Mouse (Mus musculus) left cerebral cortex, postnatal 25 days (tissue): ENCODE results near the gene Rad54l. TPM values are rescaled to one million over a fixed set of nuclear protein-coding genes. Genes with fewer than 3 reads are reported as not detected.

Experiments used
- DNase-seq, 2 experiments: peaks; one replicate each; pipeline ENCODE4 v3.0.0; 2022; ENCODE audit warnings: low spot score in 2 of 2, mixed read lengths in 1 of 2
- intact Hi-C: fragments of 180-260 bp; cut with DNase I; formaldehyde crosslinking; loops from one replicate; pipeline ENCODE4 v1.15.1; 2025
- total RNA-seq, 2 experiments: library from RNA; stranded (reverse); gene quantifications; 2 replicates each; pipeline ENCODE4 v1.2.3; 2021

Gene Rad54l
- total RNA-seq, 2 experiments from 2014 or later: 0.32 to 0.64 TPM

- DNase-seq: peak in 1 of 2 experiments; percentile 34
- intact Hi-C loops: no loop called here
These were observed 46.9 kb downstream of the Rad54l start for GRCm38 (mm10) chr4:116076369-116077231.

GRCm38 (mm10) chr4:116075631-116076368 lies 47.7 kb downstream of the Rad54l start:
- peak; percentile 51 to 57 for DNase-seq
- intact Hi-C loops: no loop called here

- intact Hi-C loops: no loop called here
- peak; percentile 98 for DNase-seq
These were observed 48.4 kb downstream of the Rad54l start, which contains the start of the genes Uqcrh and Lrrc41 for GRCm38 (mm10) chr4:116074861-116075620. Gene Uqcrh, minus strand, starts transcription at chr4:116075071. Gene Lrrc41, plus strand, starts transcription at chr4:116075269.

- intact Hi-C loops: no loop called here
These were observed 49.3 kb downstream of the Rad54l start for GRCm38 (mm10) chr4:116074145-116074675.

GRCm38 (mm10) chr4:116073146-116073545 lies 50.3 kb downstream of the Rad54l start:
- intact Hi-C loops: no loop called here
- DNase-seq: no peak

More at GRCm38 (mm10) chr4:116074145-116074675, 49.3 kb downstream of the Rad54l start:
- no peak for DNase-seq

- DNase-seq: no peak
- intact Hi-C loops: no loop called here
These were observed 53.4 kb downstream of the Rad54l start for GRCm38 (mm10) chr4:116070116-116070515.

GRCm38 (mm10) chr4:116063855-116064254 lies 59.6 kb downstream of the Rad54l start:
- intact Hi-C loops: no loop called here
- no peak for DNase-seq

- no peak for DNase-seq
- intact Hi-C loops: no loop called here
These were observed 64.3 kb downstream of the Rad54l start for GRCm38 (mm10) chr4:116059012-116059726.

GRCm38 (mm10) chr4:116057559-116057958 lies 65.9 kb downstream of the Rad54l start:
- intact Hi-C loops: no loop called here
- no peak for DNase-seq

- peak; percentile 89 to 94 for DNase-seq
- intact Hi-C loops: loop anchor here (5.0 kb wide), 1 partner anchor 36 kb away; the partner anchor contains the start of gene Faah
These were observed 70.0 kb downstream of the Rad54l start, which contains the start of gene Nsun4 for GRCm38 (mm10) chr4:116053399-116053961. Gene Nsun4, minus strand, starts transcription at chr4:116053876.

- intact Hi-C loops: loop anchor here (5.0 kb wide), 1 partner anchor 35 kb away; the partner anchor contains the start of gene Faah
- no peak for DNase-seq
These were observed 70.8 kb downstream of the Rad54l start for GRCm38 (mm10) chr4:116052526-116053293.

- DNase-seq: no peak
- intact Hi-C loops: loop anchor here (10.0 kb wide), 1 partner anchor 144 kb away; no protein-coding TSS in a partner anchor
These were observed 74.3 kb downstream of the Rad54l start for GRCm38 (mm10) chr4:116049211-116049610.

- DNase-seq: no peak
- intact Hi-C loops: loop anchor here (10.0 kb wide), 1 partner anchor 144 kb away; no protein-coding TSS in a partner anchor
These were observed 75.2 kb downstream of the Rad54l start for GRCm38 (mm10) chr4:116048130-116048920.

- no peak for DNase-seq
- intact Hi-C loops: loop anchor here (10.0 kb wide), 1 partner anchor 143 kb away; no protein-coding TSS in a partner anchor
These were observed 75.8 kb downstream of the Rad54l start for GRCm38 (mm10) chr4:116047681-116048080.

GRCm38 (mm10) chr4:116046604-116047003 lies 76.9 kb downstream of the Rad54l start:
- DNase-seq: no peak

More at GRCm38 (mm10) chr4:116046604-116047003, 76.9 kb downstream of the Rad54l start:
- intact Hi-C loops: loop anchor here (10.0 kb wide), 1 partner anchor 142 kb away; no protein-coding TSS in a partner anchor
